Mouse (Mus musculus) megakaryocyte-erythroid progenitor cell, adult 5-6 weeks (primary cell): Measurements from ENCODE around the gene Kazn. TPM values are rescaled to one million over a fixed set of nuclear protein-coding genes. Genes with fewer than 3 reads are reported as not detected.

Experiments
- ATAC-seq: replicated peaks from 2 replicates; pipeline ENCODE4 v1.8.0; 2016; ENCODE audit warnings: mild to moderate bottlenecking, inconsistent platforms; ENCODE audit not compliant: severe bottlenecking, poor library complexity, low FRiP score, low TSS enrichment
- total RNA-seq, 2 experiments: library from RNA; stranded (forward) in 1 of 2; stranded (reverse) in 1 of 2; fragments of 200-1000, 215-1000 nt in 1 of 2; fragments of >200 nt in 1 of 2; fragmentation: Nextera tagmentation in 1 of 2; gene quantifications; 2 replicates each; pipeline ENCODE4 v1.2.3; 2014 to 2017

Kazn gene
- total RNA-seq, 2 experiments from 2014 or later: 2.0 TPM; not detected in 1

- no peak for ATAC-seq
Observed at GRCm38 (mm10) chr4:142066576-142066975, 172.6 kb downstream of the Kazn start.

GRCm38 (mm10) chr4:142065835-142066234 is 173.4 kb downstream of the Kazn start:
- peak; percentile 56 for ATAC-seq

DNA sequence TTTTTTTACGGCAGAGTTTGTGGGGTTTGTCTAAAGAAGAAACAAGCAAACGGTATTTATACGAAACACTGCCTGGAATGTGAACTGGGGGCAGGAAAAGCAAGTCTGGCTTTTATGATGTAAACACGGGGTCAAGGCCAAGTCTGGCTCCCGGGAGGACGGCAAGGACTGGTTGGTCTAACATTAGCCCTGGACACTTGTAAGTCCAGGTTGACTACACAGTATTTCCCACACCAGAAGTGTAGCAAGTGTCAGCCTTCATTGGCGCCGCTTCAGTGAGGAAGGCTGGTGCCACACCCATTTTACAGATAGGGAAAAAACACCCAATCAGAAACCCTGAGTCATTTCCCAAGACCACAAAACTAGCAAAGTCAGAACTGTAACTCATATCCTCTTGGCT is 173.9 kb downstream of the Kazn start:
- peak; percentile 48 for ATAC-seq

DNA sequence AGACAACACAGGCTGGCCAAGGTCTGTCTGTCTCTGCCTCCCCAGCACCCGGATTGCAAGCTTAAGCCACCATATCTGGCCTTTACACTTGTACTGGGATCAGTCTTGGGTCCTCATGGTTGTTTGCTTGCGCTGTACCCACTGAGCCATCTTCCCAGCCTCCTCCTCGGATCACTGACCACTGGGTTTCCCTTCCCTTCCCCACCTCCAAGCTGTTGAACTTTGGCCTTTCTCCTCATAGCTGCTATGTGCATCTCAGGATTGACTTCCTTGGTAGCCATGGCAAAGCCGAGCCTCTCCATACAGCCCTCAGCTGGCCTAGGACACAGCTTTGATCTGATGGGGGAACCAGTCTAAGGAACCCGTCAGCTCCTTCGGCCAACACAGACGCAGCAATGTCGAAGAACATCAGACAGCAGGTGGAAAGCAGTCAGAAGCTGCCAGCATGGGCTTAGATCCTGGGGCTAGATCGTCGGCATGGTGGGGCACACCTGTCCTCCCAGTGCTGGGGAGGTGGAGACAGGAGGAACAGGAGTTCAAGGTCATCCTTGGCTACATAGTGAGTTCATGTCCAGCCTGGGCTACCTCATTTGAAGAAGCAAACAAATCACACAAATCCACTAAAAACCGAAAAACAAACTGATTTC is 174.5 kb downstream of the Kazn start:
- no peak for ATAC-seq

- no peak for ATAC-seq
Observed at GRCm38 (mm10) chr4:142063057-142063534, 176.1 kb downstream of the Kazn start.

- no peak for ATAC-seq
Observed at GRCm38 (mm10) chr4:142061485-142062240, 177.5 kb downstream of the Kazn start.

- ATAC-seq: no peak
Observed at GRCm38 (mm10) chr4:142060455-142061378, 178.5 kb downstream of the Kazn start.

GRCm38 (mm10) chr4:142059841-142060193 is 179.4 kb downstream of the Kazn start:
- ATAC-seq: no peak

DNA sequence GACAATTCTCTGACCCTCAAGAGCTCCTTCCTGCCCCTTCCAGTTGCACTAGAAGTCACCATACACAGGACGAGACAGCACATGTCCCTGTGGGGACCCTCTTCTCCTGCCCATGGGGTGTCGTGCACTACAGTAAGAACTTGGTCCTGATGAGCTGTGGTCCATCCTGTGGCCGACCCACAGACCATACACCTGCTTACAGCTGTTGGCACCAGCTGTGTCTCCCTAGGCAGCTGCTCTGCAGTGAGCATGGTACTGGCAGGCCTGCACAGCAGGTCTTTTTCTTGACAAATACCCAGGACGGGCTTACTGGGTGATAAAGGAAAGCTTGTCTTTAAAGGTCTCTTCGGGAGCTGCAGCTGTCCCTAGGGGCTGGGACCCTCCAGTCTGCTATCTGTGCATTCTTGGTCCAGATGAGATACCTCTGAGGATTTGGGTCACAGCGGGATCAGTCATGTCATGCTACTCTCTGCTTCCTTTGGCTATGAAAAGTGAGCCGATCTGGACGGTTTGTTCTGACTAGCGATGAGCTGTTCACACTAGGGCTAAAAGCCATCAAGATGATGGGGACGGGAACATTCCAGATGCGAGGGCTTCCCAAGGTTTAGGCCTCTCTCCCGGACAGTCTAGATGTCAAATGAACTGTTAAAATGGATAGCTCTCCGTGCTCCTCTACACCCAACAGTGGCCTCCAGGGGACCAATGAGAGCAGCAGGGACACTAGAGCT is 179.9 kb downstream of the Kazn start:
- no peak for ATAC-seq

DNA sequence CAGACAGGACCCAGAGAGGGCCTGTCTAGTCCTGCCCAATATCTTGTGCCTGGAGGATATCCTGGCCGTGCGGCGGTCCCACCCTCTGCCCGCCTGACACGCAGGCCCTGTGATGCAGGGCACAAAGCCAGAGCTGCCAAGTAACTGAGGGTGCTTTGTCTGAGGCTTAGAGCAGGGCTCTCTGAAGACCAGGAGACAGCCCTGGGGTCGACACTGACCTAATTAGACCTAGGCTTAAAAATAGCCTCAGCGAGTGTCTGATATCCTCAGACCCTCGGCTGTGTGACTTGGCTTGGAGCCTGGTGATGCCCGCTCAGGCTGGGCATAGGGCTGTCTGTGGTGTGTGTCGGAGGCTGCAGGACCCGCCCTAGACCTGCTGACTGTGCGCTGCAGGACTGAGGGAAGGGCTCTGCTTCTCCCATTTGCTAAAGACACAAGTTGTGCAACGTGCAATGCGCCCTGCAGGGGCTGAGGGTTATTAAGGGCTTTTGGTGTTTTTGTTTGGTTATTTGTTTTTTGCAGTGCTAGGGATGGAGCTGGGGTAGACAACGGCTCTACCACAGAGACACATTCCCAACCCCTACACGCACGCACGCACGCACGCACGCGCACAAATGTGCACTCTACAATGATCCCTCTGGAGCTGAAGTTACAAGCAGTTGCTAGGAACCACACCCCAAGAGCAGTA is 181.5 kb downstream of the Kazn start:
- peak; percentile 23; the same call in 1 of the 2 replicates for ATAC-seq

DNA sequence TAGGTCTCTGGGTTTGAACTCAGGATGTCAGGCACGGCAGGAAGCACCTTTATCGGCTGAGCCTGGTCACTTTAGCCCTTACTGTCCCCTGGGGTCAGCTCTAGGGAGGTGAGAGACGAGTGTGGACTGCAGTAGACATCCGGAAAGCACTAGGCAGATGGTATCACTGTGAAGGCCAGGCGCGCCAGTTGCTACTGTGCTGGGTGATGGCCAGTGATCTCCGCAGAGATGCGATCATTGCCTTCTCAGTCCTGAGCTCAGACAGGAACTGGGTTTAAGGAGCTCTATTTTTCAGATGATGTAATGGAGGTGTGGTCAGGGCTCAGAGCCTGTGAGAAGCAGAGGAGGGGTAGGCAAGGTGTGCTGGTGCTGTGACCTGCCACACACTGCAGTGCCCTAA is 183.6 kb downstream of the Kazn start:
- ATAC-seq: no peak

- peak; percentile 58; the same call in 1 of the 2 replicates for ATAC-seq
Observed at GRCm38 (mm10) chr4:142054580-142054979, 184.6 kb downstream of the Kazn start.

DNA sequence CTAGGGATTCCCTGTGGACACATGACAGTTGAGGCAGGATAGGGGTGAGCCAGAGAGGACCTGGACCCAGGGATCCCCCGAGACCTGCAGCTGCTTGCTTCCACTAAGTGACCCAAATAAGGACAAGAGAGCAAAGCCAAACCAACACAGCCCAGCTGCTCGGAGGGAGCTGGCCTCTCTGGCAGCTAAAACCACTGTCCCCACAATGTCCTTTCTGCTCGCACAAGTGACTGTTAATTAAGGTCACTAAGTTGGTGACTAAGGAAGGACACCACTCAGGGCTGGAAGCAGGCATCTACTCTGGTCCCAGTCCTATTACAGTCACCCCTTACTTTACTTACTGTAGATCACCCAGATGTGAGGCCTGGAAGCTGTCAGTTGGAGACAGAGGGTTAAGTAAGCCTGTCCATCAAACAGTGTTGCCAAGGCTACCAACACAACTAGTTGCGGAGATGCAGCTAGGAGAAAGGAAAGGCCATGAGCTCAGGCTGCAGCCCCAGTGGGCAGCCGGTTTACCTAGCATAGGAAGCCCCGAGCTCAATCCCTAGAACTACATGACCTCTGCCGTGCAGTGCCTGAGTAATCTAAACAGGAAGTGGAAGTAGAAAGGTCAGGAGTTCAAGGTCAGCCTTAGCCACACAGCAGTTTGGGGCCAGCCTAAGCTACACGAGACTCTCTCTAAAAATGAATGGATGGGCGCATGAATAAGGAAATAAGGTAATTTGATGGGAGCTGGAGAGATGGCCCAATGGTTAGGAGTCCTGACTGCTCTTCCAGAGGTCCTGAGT is 185.3 kb downstream of the Kazn start:
- no peak for ATAC-seq

- 0 out of 2 replicates have a peak, but pooled peaks have one; percentile 34 for ATAC-seq
Observed at GRCm38 (mm10) chr4:142053261-142053660, 185.9 kb downstream of the Kazn start.

DNA sequence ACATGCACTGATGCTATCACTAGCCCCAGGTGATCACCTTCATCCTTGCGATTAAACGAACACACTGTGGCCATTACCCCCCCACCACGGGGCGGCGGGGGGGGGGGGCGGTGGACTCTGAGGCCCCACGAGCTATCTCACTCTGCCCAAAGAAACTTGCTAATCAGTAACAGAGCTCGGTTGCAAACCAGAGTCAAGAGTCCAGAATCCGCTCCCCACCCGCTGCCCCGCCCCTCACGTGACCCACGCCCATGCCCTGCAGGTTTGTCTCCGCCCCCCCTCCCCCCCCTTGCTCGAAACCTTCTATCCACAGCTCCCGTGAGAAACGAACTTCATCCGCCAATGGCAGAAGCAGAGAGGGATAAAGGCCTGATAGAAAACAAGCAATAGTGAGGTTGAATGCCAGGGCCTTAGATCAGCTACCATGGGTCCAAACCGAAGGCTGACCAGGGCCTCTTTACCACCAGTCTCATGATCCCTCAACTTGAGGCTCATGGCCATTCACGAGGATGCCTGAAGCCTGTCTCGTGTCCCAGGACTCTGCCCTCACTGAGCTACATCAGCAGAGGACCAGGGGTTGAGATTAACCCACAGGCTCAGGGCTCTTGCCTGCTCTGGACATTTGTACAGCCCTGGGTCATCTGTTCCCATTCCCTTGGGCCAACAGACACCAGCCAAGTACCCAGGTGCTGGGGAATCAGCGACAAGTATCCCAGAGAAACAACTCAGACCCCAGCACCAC is 186.6 kb downstream of the Kazn start:
- ATAC-seq: no peak
